Mouse (Mus musculus) embryonic fibroblast, embryonic 13.5 days (primary cell): ENCODE data around the gene Rgs6.

ENCODE experiments used
- CTCF ChIP-seq: IDR thresholded peaks from 2 replicates; pipeline ENCODE4 v1.5.1; 2011; ENCODE audit warnings: mild to moderate bottlenecking, control low read depth, low read length, moderate library complexity, borderline replicate concordance; ENCODE audit not compliant: insufficient read depth
- POLR2A ChIP-seq: IDR thresholded peaks from 2 replicates; pipeline ENCODE4 v1.6.1; 2011; ENCODE audit warnings: low read depth, mild to moderate bottlenecking, control low read depth, low read length, moderate library complexity

- TF ChIP-seq CTCF (no peak), POLR2A (no peak)
Measured at GRCm38 (mm10) chr12:82970521-82971105, 382.5 kb downstream of the Rgs6 start.
